Mouse (Mus musculus): ENCODE measurements around the gene Fam171a2. TPM values are rescaled to one million over a fixed set of nuclear protein-coding genes. Genes with fewer than 3 reads are reported as not detected.

Gene Fam171a2
- 26.0 and 27.8 TPM in 2 replicates for polyA plus RNA-seq (2014; fragmentation: Nextera tagmentation; extraction: Ambion mirVana)

GRCm38 (mm10) chr11:102447497-102447896, at the start of gene Fam171a2:
TSS of gene Fam171a2 (minus strand) at chr11:102447682.
- Histone ChIP-seq H3K9ac (ENCODE audit: low read length) (peak within 1 kb of the TSS; percentile 100), H3K4me1 (ENCODE audit: control insufficient read depth, insufficient read depth, low read length) (peaks cover 28% of the 10 kb centered on the region), H3K27me3 (replicated peaks; ENCODE audit: control insufficient read depth, insufficient read depth, low read length) (0 out of 2 replicates have a peak, but pooled peaks cover 5% of the 10 kb centered on the region), H3K9me3 (replicated peaks; ENCODE audit: control insufficient read depth, low read length) (no peaks in the 10 kb centered on the region), H3K36me3 (ENCODE audit: control insufficient read depth, insufficient read depth, low read length) (peaks cover 17% of the 10 kb centered on the region), H3K4me3 (ENCODE audit: low read depth, low read length) (peak within 1 kb of the TSS; percentile 98), H3K27ac (ENCODE audit: low read depth, low read length) (peak within 1 kb of the TSS; percentile 97), H3K4me2 (ENCODE audit: low read length) (peak within 1 kb of the TSS; percentile 95)
- WGBS = under 1% methylated on average over 40 of the region's 40 CpGs
- ATAC-seq (peak; percentile 84), DNase-seq (ENCODE audit: low spot score) (peak; percentile 86)

GRCm38 (mm10) chr11:102496732-102497131, 49.2 kb upstream of the Fam171a2 start:
- no peak overlapping the region for H3K4me2 ChIP-seq (ENCODE audit: low read length)
- no peak for DNase-seq (ENCODE audit: low spot score)
- no peaks in the 10 kb centered on the region for H3K4me1 ChIP-seq (ENCODE audit: control insufficient read depth, insufficient read depth, low read length)
- 78% methylated on average over 2 of the region's 2 CpGs for WGBS
- no peak overlapping the region for H3K27ac ChIP-seq (ENCODE audit: low read depth, low read length)
- H3K36me3 ChIP-seq (ENCODE audit: control insufficient read depth, insufficient read depth, low read length) = peaks cover 62% of the 10 kb centered on the region
- no peak overlapping the region for H3K9ac ChIP-seq (ENCODE audit: low read length)
- no peak overlapping the region for H3K4me3 ChIP-seq (ENCODE audit: low read depth, low read length)
- no peaks in the 10 kb centered on the region for H3K27me3 ChIP-seq (replicated peaks; ENCODE audit: control insufficient read depth, insufficient read depth, low read length)
- no peaks in the 10 kb centered on the region for H3K9me3 ChIP-seq (replicated peaks; ENCODE audit: control insufficient read depth, low read length)
- ATAC-seq = no peak

- no peak overlapping the region for H3K27ac ChIP-seq (ENCODE audit: low read depth, low read length)
- 93% methylated on average over 2 of the region's 2 CpGs for WGBS
- H3K9ac ChIP-seq (ENCODE audit: low read length) = no peak overlapping the region
- no peak for DNase-seq (ENCODE audit: low spot score)
- H3K9me3 ChIP-seq (replicated peaks; ENCODE audit: control insufficient read depth, low read length) = no peaks in the 10 kb centered on the region
- no peak overlapping the region for H3K4me2 ChIP-seq (ENCODE audit: low read length)
- H3K27me3 ChIP-seq (replicated peaks; ENCODE audit: control insufficient read depth, insufficient read depth, low read length) = no peaks in the 10 kb centered on the region
- ATAC-seq = no peak
- H3K4me3 ChIP-seq (ENCODE audit: low read depth, low read length) = no peak overlapping the region
- no peaks in the 10 kb centered on the region for H3K4me1 ChIP-seq (ENCODE audit: control insufficient read depth, insufficient read depth, low read length)
- H3K36me3 ChIP-seq (ENCODE audit: control insufficient read depth, insufficient read depth, low read length) = peaks cover 60% of the 10 kb centered on the region
Measured at GRCm38 (mm10) chr11:102496206-102496605, 48.7 kb upstream of the Fam171a2 start.

GRCm38 (mm10) chr11:102495742-102496141, 48.3 kb upstream of the Fam171a2 start:
- Histone ChIP-seq H3K4me1 (ENCODE audit: control insufficient read depth, insufficient read depth, low read length) (no peaks in the 10 kb centered on the region), H3K36me3 (ENCODE audit: control insufficient read depth, insufficient read depth, low read length) (peaks cover 55% of the 10 kb centered on the region), H3K4me2 (ENCODE audit: low read length) (no peak overlapping the region), H3K9ac (ENCODE audit: low read length) (no peak overlapping the region), H3K4me3 (ENCODE audit: low read depth, low read length) (no peak overlapping the region), H3K27ac (ENCODE audit: low read depth, low read length) (no peak overlapping the region), H3K27me3 (replicated peaks; ENCODE audit: control insufficient read depth, insufficient read depth, low read length) (no peaks in the 10 kb centered on the region), H3K9me3 (replicated peaks; ENCODE audit: control insufficient read depth, low read length) (no peaks in the 10 kb centered on the region)
- WGBS = 95% methylated on average over 5 of the region's 5 CpGs
- ATAC-seq = no peak
- no peak for DNase-seq (ENCODE audit: low spot score)

GRCm38 (mm10) chr11:102495114-102495513, 47.6 kb upstream of the Fam171a2 start:
- Histone ChIP-seq H3K36me3 (ENCODE audit: control insufficient read depth, insufficient read depth, low read length) (peaks cover 49% of the 10 kb centered on the region), H3K4me3 (ENCODE audit: low read depth, low read length) (no peak overlapping the region), H3K27ac (ENCODE audit: low read depth, low read length) (no peak overlapping the region), H3K9ac (ENCODE audit: low read length) (no peak overlapping the region), H3K4me1 (ENCODE audit: control insufficient read depth, insufficient read depth, low read length) (no peaks in the 10 kb centered on the region), H3K9me3 (replicated peaks; ENCODE audit: control insufficient read depth, low read length) (no peaks in the 10 kb centered on the region), H3K27me3 (replicated peaks; ENCODE audit: control insufficient read depth, insufficient read depth, low read length) (no peaks in the 10 kb centered on the region), H3K4me2 (ENCODE audit: low read length) (no peak overlapping the region)
- WGBS = 95% methylated on average over 6 of the region's 6 CpGs
- no peak for DNase-seq (ENCODE audit: low spot score)
- no peak for ATAC-seq

- Histone ChIP-seq H3K4me2 (ENCODE audit: low read length) (no peak overlapping the region), H3K4me3 (ENCODE audit: low read depth, low read length) (no peak overlapping the region), H3K4me1 (ENCODE audit: control insufficient read depth, insufficient read depth, low read length) (no peaks in the 10 kb centered on the region), H3K36me3 (ENCODE audit: control insufficient read depth, insufficient read depth, low read length) (peaks cover 41% of the 10 kb centered on the region), H3K27me3 (replicated peaks; ENCODE audit: control insufficient read depth, insufficient read depth, low read length) (no peaks in the 10 kb centered on the region), H3K9me3 (replicated peaks; ENCODE audit: control insufficient read depth, low read length) (no peaks in the 10 kb centered on the region), H3K27ac (ENCODE audit: low read depth, low read length) (no peak overlapping the region), H3K9ac (ENCODE audit: low read length) (no peak overlapping the region)
- DNase-seq (ENCODE audit: low spot score) (no peak), ATAC-seq (no peak)
- WGBS = 92% methylated on average over 7 of the region's 7 CpGs
Measured at GRCm38 (mm10) chr11:102494063-102494650, 46.7 kb upstream of the Fam171a2 start.

GRCm38 (mm10) chr11:102493241-102493640, 45.8 kb upstream of the Fam171a2 start:
- no peak overlapping the region for H3K9ac ChIP-seq (ENCODE audit: low read length)
- no peak overlapping the region for H3K4me3 ChIP-seq (ENCODE audit: low read depth, low read length)
- DNase-seq (ENCODE audit: low spot score) = no peak
- 91% methylated on average over 2 of the region's 2 CpGs for WGBS
- no peaks in the 10 kb centered on the region for H3K27me3 ChIP-seq (replicated peaks; ENCODE audit: control insufficient read depth, insufficient read depth, low read length)
- peaks cover 34% of the 10 kb centered on the region for H3K36me3 ChIP-seq (ENCODE audit: control insufficient read depth, insufficient read depth, low read length)
- H3K4me1 ChIP-seq (ENCODE audit: control insufficient read depth, insufficient read depth, low read length) = no peaks in the 10 kb centered on the region
- no peak for ATAC-seq
- no peak overlapping the region for H3K4me2 ChIP-seq (ENCODE audit: low read length)
- no peaks in the 10 kb centered on the region for H3K9me3 ChIP-seq (replicated peaks; ENCODE audit: control insufficient read depth, low read length)
- no peak overlapping the region for H3K27ac ChIP-seq (ENCODE audit: low read depth, low read length)

GRCm38 (mm10) chr11:102487901-102488300, 40.4 kb upstream of the Fam171a2 start:
- ATAC-seq (no peak), DNase-seq (ENCODE audit: low spot score) (no peak)
- no peak overlapping the region for H3K4me3 ChIP-seq (ENCODE audit: low read depth, low read length)
- H3K27me3 ChIP-seq (replicated peaks; ENCODE audit: control insufficient read depth, insufficient read depth, low read length) = no peaks in the 10 kb centered on the region
- no peak overlapping the region for H3K4me2 ChIP-seq (ENCODE audit: low read length)
- no peak overlapping the region for H3K27ac ChIP-seq (ENCODE audit: low read depth, low read length)
- no peaks in the 10 kb centered on the region for H3K4me1 ChIP-seq (ENCODE audit: control insufficient read depth, insufficient read depth, low read length)
- H3K9ac ChIP-seq (ENCODE audit: low read length) = no peak overlapping the region
- no peaks in the 10 kb centered on the region for H3K9me3 ChIP-seq (replicated peaks; ENCODE audit: control insufficient read depth, low read length)
- WGBS = 91% methylated on average over 2 of the region's 2 CpGs
- H3K36me3 ChIP-seq (ENCODE audit: control insufficient read depth, insufficient read depth, low read length) = peaks cover 39% of the 10 kb centered on the region

GRCm38 (mm10) chr11:102486733-102487386, 39.4 kb upstream of the Fam171a2 start:
- DNase-seq (ENCODE audit: low spot score) = peak; percentile 92
- no peak overlapping the region for H3K4me3 ChIP-seq (ENCODE audit: low read depth, low read length)
- H3K27me3 ChIP-seq (replicated peaks; ENCODE audit: control insufficient read depth, insufficient read depth, low read length) = no peaks in the 10 kb centered on the region
- 73% methylated on average over 11 of the region's 11 CpGs for WGBS
- no peak overlapping the region for H3K4me2 ChIP-seq (ENCODE audit: low read length)
- peak; percentile 83 for ATAC-seq
- H3K9ac ChIP-seq (ENCODE audit: low read length) = no peak overlapping the region
- peaks cover 38% of the 10 kb centered on the region for H3K36me3 ChIP-seq (ENCODE audit: control insufficient read depth, insufficient read depth, low read length)
- no peaks in the 10 kb centered on the region for H3K9me3 ChIP-seq (replicated peaks; ENCODE audit: control insufficient read depth, low read length)
- H3K4me1 ChIP-seq (ENCODE audit: control insufficient read depth, insufficient read depth, low read length) = no peaks in the 10 kb centered on the region
- H3K27ac ChIP-seq (ENCODE audit: low read depth, low read length) = no peak overlapping the region

Data from forebrain, embryonic 14.5 days (tissue).